Mouse (Mus musculus) spleen, adult 18-20 months (tissue): Measurements from ENCODE around the gene Itga7.
"Not testable (repeated sequence)": the region's sequence is repeated elsewhere in the genome, so short reads cannot be mapped to it uniquely, and the experiment has no call there.

Experiments used
- DNase-seq, 2 experiments: peaks; one replicate each; pipeline ENCODE4 v3.0.0; 2022; ENCODE audit warnings: mixed read lengths in 2 of 2

The Itga7 gene

GRCm38 (mm10) chr10:128990129-128990850 lies 56.7 kb downstream of the Itga7 start:
- not testable (repeated sequence) for DNase-seq

- no peak for DNase-seq
Measured at GRCm38 (mm10) chr10:128990994-128991393, 57.4 kb downstream of the Itga7 start.

GRCm38 (mm10) chr10:128995796-128996195 lies 62.2 kb downstream of the Itga7 start:
- no peak for DNase-seq

GRCm38 (mm10) chr10:128996523-128997040 lies 63.0 kb downstream of the Itga7 start:
- DNase-seq = no peak

- DNase-seq = no peak
Measured at GRCm38 (mm10) chr10:129004032-129004920, 70.7 kb downstream of the Itga7 start.
